Mouse (Mus musculus): Measurements from ENCODE around the gene Rabep2. TPM values are rescaled to one million over a fixed set of nuclear protein-coding genes. Genes with fewer than 3 reads are reported as not detected.

Gene Rabep2
- polyA plus RNA-seq, 1 experiment = 26.0 TPM

- no peak for DNase-seq (ENCODE audit: low read depth)
Observed at GRCm38 (mm10) chr7:126430167-126430566, 1.6 kb downstream of the Rabep2 start.

DNA sequence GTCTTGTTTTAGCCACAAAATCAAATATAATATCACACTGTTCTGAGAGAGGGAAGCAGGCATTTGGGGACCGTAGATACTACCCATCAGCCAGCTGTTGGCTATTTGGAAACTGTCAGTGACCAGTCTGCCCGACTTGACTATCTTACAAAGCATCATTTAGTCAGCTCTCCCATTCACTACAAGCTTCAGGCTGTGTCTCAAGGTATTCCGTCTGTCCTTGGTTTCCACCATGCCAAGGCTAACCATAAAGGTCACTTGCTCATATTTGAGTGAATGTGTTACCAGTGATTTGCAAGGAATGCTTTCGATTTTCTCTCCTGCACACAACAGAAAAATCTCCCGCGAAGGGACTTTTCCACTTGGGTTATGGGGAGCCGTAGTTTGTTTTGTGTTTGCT lies 6.2 kb downstream of the Rabep2 start:
- DNase-seq (ENCODE audit: low read depth) = no peak

GRCm38 (mm10) chr7:126435801-126436200 lies 7.2 kb downstream of the Rabep2 start:
- no peak for DNase-seq (ENCODE audit: low read depth)

DNA sequence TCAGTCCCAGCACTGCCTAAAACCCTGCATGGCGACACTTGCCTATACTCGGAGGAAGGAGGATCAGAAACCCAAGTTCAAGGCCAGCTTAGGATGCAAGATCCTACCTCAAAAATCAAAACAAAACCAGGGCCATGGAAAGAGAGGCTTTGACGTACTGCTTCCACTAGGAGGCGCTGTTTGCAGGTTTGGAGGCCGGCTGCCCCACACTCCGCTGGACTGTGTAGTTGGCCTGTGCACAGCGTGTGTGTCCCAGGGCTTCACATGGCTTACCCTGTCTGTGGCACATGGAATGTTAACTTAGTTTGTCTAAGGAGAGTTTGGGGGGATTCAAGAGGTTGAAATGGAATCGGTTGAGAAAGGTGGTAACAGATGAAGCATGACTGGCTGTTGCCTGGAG lies 8.3 kb downstream of the Rabep2 start:
- DNase-seq (ENCODE audit: low read depth) = no peak

- no peak for DNase-seq (ENCODE audit: low read depth)
Observed at GRCm38 (mm10) chr7:126440134-126440533, 11.6 kb downstream of the Rabep2 start.

DNA sequence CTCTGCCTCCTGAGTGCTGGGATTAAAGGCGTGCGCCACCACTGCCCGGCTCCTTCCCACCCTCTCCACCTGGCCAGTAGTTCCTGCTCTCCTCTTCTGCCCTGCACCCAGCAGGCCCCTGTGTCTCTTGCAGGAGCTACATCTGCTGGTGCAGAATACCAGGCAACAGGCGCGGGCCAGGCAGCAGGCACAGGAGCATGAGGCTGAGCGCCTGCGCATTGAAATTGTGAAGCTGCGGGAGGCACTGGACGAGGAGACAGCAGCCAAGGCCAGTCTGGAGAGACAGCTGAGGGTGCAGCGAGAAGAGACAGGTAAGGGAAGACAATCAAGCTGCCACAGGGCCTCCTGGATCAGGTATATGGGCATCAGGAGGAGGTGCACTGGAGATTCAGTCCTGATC lies 15.4 kb downstream of the Rabep2 start:
- no peak for DNase-seq (ENCODE audit: low read depth)

- DNase-seq (ENCODE audit: low read depth) = no peak
Observed at GRCm38 (mm10) chr7:126444536-126444935, 16.0 kb downstream of the Rabep2 start.

DNA sequence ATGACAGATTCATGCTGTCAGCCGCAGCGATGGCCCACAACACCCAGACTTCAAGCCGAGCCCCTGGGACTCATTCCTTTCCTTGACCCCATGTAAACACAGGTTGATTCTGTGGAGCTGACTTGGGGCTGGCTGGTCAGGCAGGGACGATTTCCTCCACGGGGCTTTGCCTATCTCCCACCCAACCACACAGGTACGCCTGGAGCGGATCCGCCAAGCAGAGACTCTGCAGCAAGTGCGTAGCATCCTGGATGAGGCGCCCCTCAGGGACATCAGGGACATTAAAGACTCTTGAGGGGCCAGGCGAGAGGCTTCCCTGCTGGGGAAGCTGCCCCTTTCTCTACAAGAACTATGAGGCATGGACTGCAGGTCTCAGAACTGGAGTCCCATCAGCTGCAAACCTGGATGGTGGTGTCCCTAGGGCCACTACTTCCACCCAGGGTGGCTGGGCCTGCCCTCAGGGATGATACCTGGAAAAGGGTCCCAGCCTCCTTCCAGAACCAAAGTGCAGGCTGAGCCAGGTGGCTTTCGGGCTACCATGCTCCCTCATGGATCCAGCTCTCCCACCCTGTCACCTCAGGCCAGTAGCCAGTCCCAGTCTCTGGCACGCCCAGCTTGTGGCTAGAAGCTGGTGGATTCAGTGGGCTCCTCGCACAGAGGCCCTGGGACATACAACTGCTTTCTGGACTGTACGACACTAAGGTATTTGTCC lies 16.7 kb downstream of the Rabep2 start:
- DNase-seq (ENCODE audit: low read depth) = no peak

DNA sequence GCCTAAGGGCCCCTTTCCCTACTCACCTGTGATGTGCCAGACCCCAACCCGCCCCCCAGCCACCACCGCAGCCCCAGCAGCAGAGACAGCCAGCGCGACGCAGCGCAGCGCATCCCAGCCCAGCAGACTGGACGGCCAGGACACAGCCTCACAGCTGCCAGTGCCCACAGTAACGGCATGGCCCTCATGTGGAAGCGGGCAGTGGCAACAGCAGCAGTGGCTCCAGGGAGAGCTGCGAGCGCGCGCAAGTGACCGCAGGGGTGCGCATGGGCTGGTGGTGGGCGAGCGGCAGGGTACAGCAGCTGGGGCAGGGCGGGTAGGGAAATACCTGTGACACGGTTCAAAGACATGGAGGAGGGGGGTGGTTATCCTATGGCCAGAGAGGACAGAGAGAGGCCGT lies 17.7 kb downstream of the Rabep2 start:
- no peak for DNase-seq (ENCODE audit: low read depth)

- DNase-seq (ENCODE audit: low read depth) = no peak
Observed at GRCm38 (mm10) chr7:126448481-126448880, 19.9 kb downstream of the Rabep2 start.

DNA sequence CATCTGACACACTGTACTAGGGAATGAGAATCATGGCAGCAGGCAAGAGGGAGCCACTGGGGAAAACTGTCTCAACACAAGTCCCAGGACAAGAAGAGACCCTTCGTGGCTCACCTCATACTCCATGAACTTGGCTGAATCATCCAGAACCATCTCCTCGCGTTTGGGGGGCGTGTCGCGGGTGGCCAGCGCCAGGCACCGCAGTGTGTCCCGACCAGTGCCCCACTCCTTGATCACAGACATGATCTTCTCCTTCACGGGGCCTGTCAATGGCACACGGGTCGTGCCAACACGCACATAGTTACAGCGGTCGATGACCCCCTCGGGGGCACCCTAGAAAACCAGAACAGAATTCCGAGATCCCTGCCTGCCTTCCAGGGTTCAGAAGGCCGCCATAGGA lies 21.4 kb downstream of the Rabep2 start:
- no peak for DNase-seq (ENCODE audit: low read depth)

- no peak for DNase-seq (ENCODE audit: low read depth)
Observed at GRCm38 (mm10) chr7:126450641-126451040, 22.1 kb downstream of the Rabep2 start.

DNA sequence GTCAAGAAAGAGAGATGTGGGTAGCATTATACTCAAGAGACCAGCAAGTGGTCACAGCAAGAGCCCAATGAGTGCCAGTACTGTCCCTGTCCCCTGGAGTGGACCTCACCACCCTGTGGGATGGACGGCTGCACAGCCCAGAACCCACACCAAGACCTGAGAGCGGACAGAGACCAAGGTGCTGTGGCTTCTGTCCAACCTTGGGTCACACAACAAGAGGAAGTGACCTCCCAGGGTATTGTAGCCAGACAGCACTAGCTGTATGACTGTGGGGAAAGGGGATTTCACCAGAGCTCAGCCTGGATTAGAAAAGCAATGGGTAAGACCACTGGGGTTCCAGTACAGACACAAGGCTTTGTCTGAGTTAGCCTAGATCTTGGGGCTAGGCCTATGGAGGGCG lies 23.7 kb downstream of the Rabep2 start:
- no peak for DNase-seq (ENCODE audit: low read depth)

GRCm38 (mm10) chr7:126453861-126454260 lies 25.3 kb downstream of the Rabep2 start:
- DNase-seq (ENCODE audit: low read depth) = no peak

GRCm38 (mm10) chr7:126455242-126455641 lies 26.7 kb downstream of the Rabep2 start:
- DNase-seq (ENCODE audit: low read depth) = no peak

DNA sequence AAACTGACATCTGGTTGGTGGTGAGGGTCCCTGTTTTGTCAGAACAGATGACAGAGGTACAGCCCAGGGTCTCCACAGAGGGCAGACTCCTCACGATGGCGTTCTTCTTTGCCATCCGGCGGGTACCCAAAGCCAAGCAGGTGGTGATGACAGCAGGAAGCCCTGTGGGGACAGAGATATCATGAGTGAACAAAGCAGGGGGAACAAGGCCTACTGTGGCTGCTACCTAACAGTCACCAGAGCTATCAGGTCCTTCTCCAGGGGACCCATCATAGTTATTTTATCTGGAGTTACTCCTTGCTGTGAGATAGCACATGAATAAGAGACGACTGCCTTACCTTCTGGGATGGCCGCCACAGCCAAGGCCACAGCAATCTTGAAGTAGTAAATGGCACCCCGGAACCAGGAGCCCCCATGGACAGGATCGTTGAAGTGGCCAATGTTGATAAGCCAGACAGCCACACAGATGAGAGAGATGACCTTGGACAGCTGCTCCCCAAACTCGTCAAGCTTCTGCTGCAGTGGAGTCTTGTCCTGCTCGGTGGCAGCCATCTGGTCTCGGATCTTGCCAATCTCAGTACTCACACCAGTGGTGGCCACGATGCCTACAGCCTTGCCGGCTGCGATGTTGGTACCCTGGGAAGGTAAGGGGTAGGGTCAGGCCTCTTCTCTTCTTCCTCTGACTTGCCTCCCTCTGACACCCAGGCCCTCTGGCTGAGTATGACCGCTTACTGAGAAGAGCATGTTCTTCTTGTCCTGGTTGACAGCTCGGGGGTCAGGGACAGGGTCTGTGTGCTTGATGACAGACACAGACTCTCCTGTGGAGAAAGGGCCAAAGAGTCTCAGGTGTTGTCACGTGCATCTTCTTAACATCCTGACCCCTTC lies 28.1 kb downstream of the Rabep2 start:
- DNase-seq (ENCODE audit: low read depth) = no peak

DNA sequence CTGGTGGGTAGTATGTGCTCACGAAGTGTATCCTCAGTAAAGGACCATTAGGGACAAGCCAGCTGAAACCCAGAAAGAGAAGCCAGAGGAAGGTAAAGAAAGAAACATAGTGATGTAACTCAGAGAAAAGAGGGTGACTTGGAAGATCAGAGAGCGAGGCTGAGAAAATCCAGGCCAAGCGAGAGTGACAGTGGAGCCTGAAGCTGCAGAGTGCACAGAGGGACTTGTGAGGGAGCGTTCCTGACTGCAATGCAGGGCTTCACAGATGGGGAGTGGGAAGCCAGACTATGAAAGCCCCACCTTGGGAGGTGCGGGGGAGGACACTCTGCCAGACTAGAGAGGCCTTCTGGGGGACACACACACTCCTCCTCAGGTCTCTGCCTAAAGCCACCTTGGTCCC lies 29.7 kb downstream of the Rabep2 start:
- no peak for DNase-seq (ENCODE audit: low read depth)

- no peak for DNase-seq (ENCODE audit: low read depth)
Observed at GRCm38 (mm10) chr7:126458844-126459618, 30.5 kb downstream of the Rabep2 start.

DNA sequence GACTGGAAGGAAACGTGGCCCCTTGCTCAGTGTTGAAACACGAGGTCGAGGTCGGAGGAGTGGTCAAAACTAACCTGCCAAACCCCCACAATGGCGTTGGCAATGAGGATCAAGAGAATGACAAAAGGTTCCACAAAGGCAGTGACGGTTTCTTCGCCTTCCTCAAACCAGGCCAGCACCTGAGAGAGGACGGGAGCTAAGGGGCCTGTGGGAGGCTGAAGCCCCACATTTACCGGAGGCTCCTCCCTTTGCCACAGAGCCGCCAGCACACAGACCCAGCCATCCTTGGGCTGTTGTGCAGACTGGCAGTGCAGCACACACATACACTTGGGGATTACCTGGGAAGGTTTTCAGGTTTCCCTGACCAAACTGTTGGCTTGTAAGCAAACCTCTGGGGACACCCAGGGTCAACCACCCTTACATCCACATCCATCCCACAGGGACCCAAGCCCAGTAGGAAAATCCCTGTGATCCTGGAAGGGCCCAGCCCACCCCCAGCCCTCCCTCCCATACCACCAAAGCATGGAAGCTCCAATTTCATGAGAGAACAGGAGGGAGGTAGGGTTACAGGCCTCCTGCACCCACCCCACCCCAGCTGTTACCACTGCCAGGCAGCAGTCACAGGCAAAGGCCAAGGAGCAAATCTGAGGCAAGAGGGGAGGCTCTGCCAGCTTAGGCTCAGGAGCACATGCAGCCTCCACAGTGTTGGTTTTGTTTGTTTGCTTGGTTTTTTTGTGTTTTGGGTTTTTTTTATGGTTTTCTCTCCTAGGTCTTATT lies 32.3 kb downstream of the Rabep2 start:
- DNase-seq (ENCODE audit: low read depth) = no peak

DNA sequence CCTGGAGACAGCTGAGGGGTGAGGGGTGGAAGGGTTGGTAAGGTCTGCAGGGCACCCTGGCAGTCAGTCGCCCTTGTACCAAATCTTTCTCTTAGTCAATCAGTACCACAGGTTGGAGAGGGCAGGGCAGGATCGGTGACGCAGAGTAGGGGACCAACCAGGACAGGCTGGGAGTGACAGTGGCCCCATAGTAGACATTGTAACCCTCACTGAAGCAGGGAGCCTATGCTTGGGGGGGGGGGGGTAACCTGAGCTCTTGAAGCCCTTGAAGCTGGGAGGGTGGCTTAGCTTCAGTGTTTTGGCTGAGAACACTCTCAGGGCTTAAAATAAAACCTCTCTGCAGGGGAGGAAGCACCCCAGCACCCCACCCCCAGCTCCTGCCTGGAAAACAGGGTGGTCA lies 33.1 kb downstream of the Rabep2 start:
- no peak for DNase-seq (ENCODE audit: low read depth)

GRCm38 (mm10) chr7:126463004-126463403 lies 34.4 kb downstream of the Rabep2 start, which contains the start of gene Atp2a1:
Gene Atp2a1 (minus strand): TSS chr7:126463108.
- DNase-seq (ENCODE audit: low read depth) = no peak

DNA sequence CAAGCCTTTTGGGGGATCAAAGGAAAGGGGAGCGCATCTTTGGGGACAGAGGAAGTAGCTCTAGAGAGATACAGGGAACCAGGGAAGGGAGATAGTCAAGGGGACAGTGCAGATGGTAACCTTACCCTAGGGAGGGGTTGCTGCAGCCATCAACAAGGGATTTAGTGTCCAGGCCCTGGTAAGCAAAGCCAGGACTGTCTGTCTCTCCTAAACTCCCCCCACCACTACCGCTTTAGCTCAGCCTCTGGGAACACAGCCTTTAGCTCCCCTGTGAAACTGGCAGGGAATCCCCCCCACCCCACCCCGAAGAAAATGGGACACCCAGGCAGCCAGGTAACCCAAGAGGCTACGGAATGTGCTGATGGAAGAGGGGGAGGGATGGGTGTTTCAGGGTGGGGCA lies 35.0 kb downstream of the Rabep2 start:
- no peak for DNase-seq (ENCODE audit: low read depth)

All from gonadal fat pad, adult 2 months (tissue).